Mouse (Mus musculus) ES-E14 (cell line): ENCODE data around the gene Map4k3. TPM values are rescaled to one million over a fixed set of nuclear protein-coding genes. Genes with fewer than 3 reads are reported as not detected.
A peak's percentile ranks its signal among the peaks of the same experiment; 100 is the strongest.

Experiments
- DNase-seq: peaks from one replicate; pipeline ENCODE4 v3.0.0-alpha.2; 2013; ENCODE audit warnings: low read depth, low spot score
- H3K27ac ChIP-seq: 2 replicates; pipeline ENCODE4 v1.5.1; 2012; ENCODE audit warnings: low read depth, mild to moderate bottlenecking, low read length, moderate library complexity, mixed read lengths; ENCODE audit not compliant: poor library complexity, insufficient read depth, severe bottlenecking
- H3K36me3 ChIP-seq: 2 replicates; pipeline ENCODE4 v1.6.1; 2012; ENCODE audit warnings: mild to moderate bottlenecking, low read length, moderate library complexity, mixed read lengths; ENCODE audit not compliant: control insufficient read depth, poor library complexity, insufficient read depth, severe bottlenecking
- H3K4me1 ChIP-seq, 2 experiments: fragments of 150-350 bp in 1 of 2; sonication (generic) in 1 of 2; 2 replicates each; pipeline ENCODE4 v1.6.1; 2012; ENCODE audit warnings: low read length in 2 of 2, mild to moderate bottlenecking in 1 of 2, mixed read lengths in 1 of 2; ENCODE audit not compliant: control insufficient read depth in 2 of 2, insufficient read depth in 2 of 2, poor library complexity in 1 of 2
- H3K4me3 ChIP-seq, 2 experiments: fragments of 150-350 bp in 1 of 2; sonication (generic) in 1 of 2; 2 replicates each; pipeline ENCODE4 v1.5.1; 2012; ENCODE audit warnings: low read length in 2 of 2, low read depth in 1 of 2, mild to moderate bottlenecking in 1 of 2, mixed read lengths in 1 of 2; ENCODE audit not compliant: insufficient read depth in 1 of 2, poor library complexity in 1 of 2, severe bottlenecking in 1 of 2
- H3K9ac ChIP-seq: 2 replicates; pipeline ENCODE4 v1.6.1; 2012; ENCODE audit warnings: low read depth, mild to moderate bottlenecking, low read length, mixed read lengths; ENCODE audit not compliant: poor library complexity, insufficient read depth, severe bottlenecking
- H3K9me3 ChIP-seq: fragments of 150-350 bp; sonication (generic); 2 replicates; pipeline ENCODE4 v1.6.1; 2012; ENCODE audit warnings: low read depth, mild to moderate bottlenecking, low read length; ENCODE audit not compliant: control insufficient read depth, insufficient read depth
- CHD2 ChIP-seq: IDR thresholded peaks from 2 replicates; pipeline ENCODE4 v1.6.1; 2014; ENCODE audit warnings: mild to moderate bottlenecking, low read depth, low read length, inconsistent platforms
- HCFC1 ChIP-seq: IDR thresholded peaks from 2 replicates; pipeline ENCODE4 v1.6.1; 2012; ENCODE audit warnings: low read length, inconsistent platforms, borderline replicate concordance; ENCODE audit not compliant: insufficient read depth
- MAFK ChIP-seq: IDR thresholded peaks from 2 replicates; pipeline ENCODE4 v1.6.1; 2014; ENCODE audit warnings: mild to moderate bottlenecking, low read depth, low read length, inconsistent platforms; ENCODE audit not compliant: insufficient read depth
- ZC3H11A ChIP-seq: IDR thresholded peaks from 2 replicates; pipeline ENCODE4 v1.6.1; 2012; ENCODE audit warnings: low read depth, mild to moderate bottlenecking, inconsistent platforms, low read length, borderline replicate concordance
- ZNF384 ChIP-seq: IDR thresholded peaks from 2 replicates; pipeline ENCODE4 v1.6.1; 2012; ENCODE audit warnings: low read depth, low read length, inconsistent platforms
- in situ Hi-C, 2 experiments: fragments of 600-800 bp; cut with MboI; formaldehyde crosslinking; loops; one replicate each; pipeline ENCODE4 v1.15.1; 2025; ENCODE audit warnings: low sequenced_read_pairs in 2 of 2, inconsistent platforms in 1 of 2; ENCODE audit not compliant: unreplicated experiment in 2 of 2
- total RNA-seq: library from RNA; depleted of rRNA; stranded (reverse); fragments of 300-350 nt; gene quantifications from 2 replicates; pipeline ENCODE4 v1.2.3, GENCODE M21; 2012

The Map4k3 gene
- total RNA-seq, 1 experiment: 22.3 TPM

- H3K9me3 ChIP-seq: no peaks in the 10 kb centered on the region
- no peaks in the 10 kb centered on the region for H3K36me3 ChIP-seq
- H3K9ac ChIP-seq: no peak overlapping the region
- H3K4me1 ChIP-seq: peaks cover 0 to 2% of the 10 kb centered on the region in 2 experiments; a peak in 1 of 4 replicates
- DNase-seq: peak; percentile 57
- in situ Hi-C loops: no loop called here
- TF ChIP-seq ZC3H11A (peak; percentile 34; the same call in 1 of the 2 replicates), HCFC1 (no peak)
- H3K4me3 ChIP-seq: no peak overlapping the region
- no peak overlapping the region for H3K27ac ChIP-seq
Observed at GRCm38 (mm10) chr17:80620786-80621423, 107.4 kb downstream of the Map4k3 start.

GRCm38 (mm10) chr17:80619556-80619955 lies 108.7 kb downstream of the Map4k3 start:
- Histone ChIP-seq H3K9me3 (no peaks in the 10 kb centered on the region), H3K36me3 (peaks cover 6% of the 10 kb centered on the region; the same call in 1 of the 2 replicates), H3K9ac (no peak overlapping the region), H3K4me3 (no peak overlapping the region), H3K4me1 (peaks cover 0 to 2% of the 10 kb centered on the region in 2 experiments; a peak in 1 of 4 replicates), H3K27ac (no peak overlapping the region)
- in situ Hi-C loops: no loop called here
- no peak for DNase-seq
- TF ChIP-seq ZC3H11A (no peak), CHD2 (no peak), HCFC1 (no peak), ZNF384 (no peak), MAFK (no peak)

DNA sequence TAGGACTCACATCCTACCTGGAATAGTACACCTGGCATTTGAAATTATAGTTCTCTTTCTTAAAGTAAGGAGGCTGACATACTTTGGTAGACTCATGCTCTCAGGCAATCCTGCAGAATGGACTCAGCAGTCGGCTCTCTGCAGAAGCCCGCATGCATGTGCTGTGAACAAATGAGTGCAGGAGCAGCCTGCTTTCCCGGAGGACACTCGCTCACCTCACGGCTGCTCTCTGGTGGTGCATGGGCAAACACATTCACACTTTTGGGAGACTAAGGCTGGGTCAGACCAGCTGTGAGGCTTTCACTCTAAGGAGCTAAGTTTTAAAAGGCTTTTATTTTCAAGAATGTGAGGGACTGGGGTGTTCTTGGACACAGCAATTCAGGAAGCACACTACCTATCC lies 109.4 kb downstream of the Map4k3 start:
- Histone ChIP-seq H3K9me3 (no peaks in the 10 kb centered on the region), H3K4me1 (peaks cover 0 to 2% of the 10 kb centered on the region in 2 experiments; a peak in 1 of 4 replicates), H3K27ac (no peak overlapping the region), H3K36me3 (peaks cover 8% of the 10 kb centered on the region; the same call in 1 of the 2 replicates), H3K9ac (no peak overlapping the region), H3K4me3 (no peak overlapping the region)
- DNase-seq: no peak
- TF ChIP-seq MAFK: no peak
- no peak for TF ChIP-seq CHD2
- TF ChIP-seq ZNF384: no peak
- no peak for TF ChIP-seq HCFC1
- no peak for TF ChIP-seq ZC3H11A
- in situ Hi-C loops: no loop called here

- Histone ChIP-seq H3K36me3 (peaks cover 26% of the 10 kb centered on the region), H3K4me3 (no peak overlapping the region), H3K4me1 (peaks cover 0 to 2% of the 10 kb centered on the region in 2 experiments; a peak in 1 of 4 replicates), H3K9ac (no peak overlapping the region), H3K9me3 (no peaks in the 10 kb centered on the region), H3K27ac (no peak overlapping the region)
- DNase-seq: no peak
- TF ChIP-seq MAFK: peak; percentile 78
- no peak for TF ChIP-seq CHD2
- in situ Hi-C loops: no loop called here
Observed at GRCm38 (mm10) chr17:80603806-80604205, 124.5 kb downstream of the Map4k3 start.
